ENCODE assay signal across 10 mouse cellular contexts in genomic region chr6:38231994-38232393, GRCm38 (mm10). TPM values are rescaled to one million over a fixed set of nuclear protein-coding genes. Genes with fewer than 3 reads are reported as not detected.
DNase-seq lines count a peak whose midpoint lies in the region; ATAC-seq and TF ChIP-seq lines count a peak whose summit lies in the region.
"Had no signal": no experiment of that assay in that cellular context is flagged by ENCODE, and none has a peak within 500 bp of the region (broad histone marks: within the 10 kb centered on the region; RNA-seq: fewer than 3 reads in every experiment).

No protein-coding gene starts in this region.

- H3K4me2 ChIP-seq in hindbrain, embryonic 13.5 days, result no peak overlapping the region
- H3K4me2 ChIP-seq: liver, embryonic 11.5 days had no signal

- TF ChIP-seq CTCF in left cerebral cortex, adult 2 months (IDR thresholded peaks at IDR 0.05), result no peak
- TF ChIP-seq CTCF in thymus, adult 2 months (IDR thresholded peaks at IDR 0.05; ENCODE audit: borderline replicate concordance, control insufficient read depth, extremely low read depth, insufficient read depth, low read length, poor library complexity), result no peak

- ATAC-seq in hindbrain, embryonic 13.5 days (ENCODE audit: low FRiP score), result peak; percentile 63

- peak; percentile 41 for DNase-seq in left cerebral cortex, postnatal 4 days
- no peak for DNase-seq in left cerebral cortex, adult 2 months (ENCODE audit: extremely low spot score in 1 of 2, low spot score in 2 of 2)
- DNase-seq in embryonic facial prominence, embryonic 10.5 days (ENCODE audit: low spot score), result peak; percentile 17
- DNase-seq in kidney, postnatal 25 days, result peak; percentile 68 to 71
- no peak for DNase-seq in gastrocnemius, postnatal 25 days
- no peak for DNase-seq in MN1 (ENCODE audit: low spot score)
- no peak for DNase-seq in thymus, adult 2 months
- DNase-seq: cerebellum, adult 8-10 months had no signal

- H3K4me1 ChIP-seq in embryonic facial prominence, embryonic 10.5 days, result peaks cover 19% of the 10 kb centered on the region
- H3K4me1 ChIP-seq in hindbrain, embryonic 13.5 days (replicated peaks), result peaks cover 18% of the 10 kb centered on the region
- no peaks in the 10 kb centered on the region for H3K4me1 ChIP-seq in thymus, adult 2 months (replicated peaks; ENCODE audit: control insufficient read depth, insufficient read depth, low read length)

- no peak overlapping the region for H3K9ac ChIP-seq in hindbrain, embryonic 13.5 days

- H3K27me3 ChIP-seq in embryonic facial prominence, embryonic 10.5 days (replicated peaks; ENCODE audit: low read depth, poor library complexity, severe bottlenecking), result no peaks in the 10 kb centered on the region
- H3K27me3 ChIP-seq in hindbrain, embryonic 13.5 days, result no peaks in the 10 kb centered on the region
- no peaks in the 10 kb centered on the region for H3K27me3 ChIP-seq in thymus, adult 2 months (ENCODE audit: control insufficient read depth, insufficient read depth, low read length)

- H3K36me3 ChIP-seq in embryonic facial prominence, embryonic 10.5 days (replicated peaks), result peaks cover 16% of the 10 kb centered on the region
- peaks cover 5% of the 10 kb centered on the region; the same call in 1 of the 2 replicates for H3K36me3 ChIP-seq in hindbrain, embryonic 13.5 days
- H3K36me3 ChIP-seq in thymus, adult 2 months (ENCODE audit: control insufficient read depth, insufficient read depth, low read length), result no peaks in the 10 kb centered on the region

- no peak overlapping the region for H3K4me3 ChIP-seq in left cerebral cortex, adult 2 months
- no peak overlapping the region for H3K4me3 ChIP-seq in embryonic facial prominence, embryonic 10.5 days
- H3K4me3 ChIP-seq in hindbrain, embryonic 13.5 days, result no peak overlapping the region
- no peak overlapping the region for H3K4me3 ChIP-seq in thymus, adult 2 months (ENCODE audit: control insufficient read depth, insufficient read depth, low read length)

- peaks cover 12% of the 10 kb centered on the region; the same call in 1 of the 2 replicates for H3K9me3 ChIP-seq in embryonic facial prominence, embryonic 10.5 days
- H3K9me3 ChIP-seq in hindbrain, embryonic 13.5 days, result no peaks in the 10 kb centered on the region

- WGBS in embryonic facial prominence, embryonic 10.5 days, result 70% methylated on average over 4 of the region's 4 CpGs
- WGBS in hindbrain, embryonic 13.5 days, result 76% methylated on average over 4 of the region's 4 CpGs
- 94% methylated on average over 4 of the region's 4 CpGs for WGBS in thymus, adult 2 months

- no peak overlapping the region for H3K27ac ChIP-seq in left cerebral cortex, adult 2 months
- H3K27ac ChIP-seq in embryonic facial prominence, embryonic 10.5 days (replicated peaks), result peak overlapping the region; percentile 57; the same call in 1 of the 2 replicates
- peak overlapping the region; percentile 55 for H3K27ac ChIP-seq in hindbrain, embryonic 13.5 days
- no peak overlapping the region for H3K27ac ChIP-seq in thymus, adult 2 months (ENCODE audit: control insufficient read depth, insufficient read depth, low read length)

- TF ChIP-seq POLR2A in thymus, adult 2 months (IDR thresholded peaks at IDR 0.05; ENCODE audit: control insufficient read depth, extremely low read depth, insufficient read depth, low read length, poor library complexity), result no peak

- intact Hi-C loops in left cerebral cortex, postnatal 4 days (cut with DNase I), result no loop called here
- intact Hi-C loops in left cerebral cortex, adult 2 months (cut with DNase I), result no loop called here

RNA-seq across cellular contexts. Expression of gene D630045J12Rik, which starts 21.8 kb away (rescaled TPM):
- total RNA-seq in left cerebral cortex, postnatal 4 days (2021), result 10 to 100 TPM; 79.1 to 86.7 TPM
- 10 to 100 TPM; 46.0 to 49.9 TPM for total RNA-seq in left cerebral cortex, adult 2 months (2021)
- polyA plus RNA-seq in embryonic facial prominence, embryonic 10.5 days (2016; fragmentation: Nextera tagmentation; extraction: Ambion mirVana), result 7.4 and 8.1 TPM in 2 replicates
- 13.4 and 14.0 TPM in 2 replicates for polyA plus RNA-seq in hindbrain, embryonic 13.5 days (2015; fragmentation: Nextera tagmentation; extraction: Ambion mirVana)
- under 1 TPM; 0.46 to 0.56 TPM for total RNA-seq in gastrocnemius, postnatal 25 days (2021)
- 0.82 and 1.4 TPM in 2 replicates for polyA plus RNA-seq in thymus, adult 2 months (2012; rRNA removed)

Comparison
In these comparisons a context has a peak if more than half of its experiments do, and no peak if none do; other contexts are left out.
1. DNase-seq: peak in left cerebral cortex, postnatal 4 days (single experiment), embryonic facial prominence, embryonic 10.5 days (single experiment) and kidney, postnatal 25 days (2 of 2); none in left cerebral cortex, adult 2 months (0 of 2), gastrocnemius, postnatal 25 days (single experiment), MN1 (single experiment) and thymus, adult 2 months (single experiment).
2. H3K27ac ChIP-seq: peak in embryonic facial prominence, embryonic 10.5 days (single experiment) and hindbrain, embryonic 13.5 days (single experiment); none in left cerebral cortex, adult 2 months (single experiment) and thymus, adult 2 months (single experiment).
3. RNA of gene D630045J12Rik, which starts 21.8 kb away (total RNA-seq): 79.1 to 86.7 TPM in left cerebral cortex, postnatal 4 days and 46.0 to 49.9 TPM in left cerebral cortex, adult 2 months; 0.46 to 0.56 TPM in gastrocnemius, postnatal 25 days; every median in the first group is over 10 times any median in the second.